Mouse (Mus musculus): Measurements from ENCODE around the gene Hist2h2bb.

GRCm38 (mm10) chr3:96309441-96309840 lies 39.9 kb downstream of the Hist2h2bb start:
- TF ChIP-seq POLR2A (IDR thresholded peaks at IDR 0.05; ENCODE audit: low read depth, low read length), result no peak
- no peak for TF ChIP-seq CTCF (IDR thresholded peaks at IDR 0.05; ENCODE audit: borderline replicate concordance, insufficient read depth, low read length)
